Mouse (Mus musculus) gastrocnemius, adult 8-10 months (tissue): Measurements from ENCODE around the gene Utrn. TPM values are rescaled to one million over a fixed set of nuclear protein-coding genes. Genes with fewer than 3 reads are reported as not detected.

Experiments
- total RNA-seq, 4 experiments: library from RNA; stranded (reverse); gene quantifications; 2 replicates each; pipeline ENCODE4 v1.2.4; 2022

Utrn gene
- total RNA-seq, 4 experiments from 2014 or later, result 17.2 to 23.0 (median 20.2) TPM

Other genes with a start within 250 kb of the Utrn start
- under 1 TPM; 0.15 to 0.56 (median 0.30) TPM for gene Stx11, start 94.9 kb upstream of the Utrn start, total RNA-seq
- gene Sf3b5, start 136.0 kb upstream of the Utrn start, total RNA-seq, result 1 to 10 TPM; 4.7 to 5.8 (median 5.2) TPM
- 1 to 10 TPM in 2 of 4 experiments, under 1 TPM in 2; 0.83 to 2.4 (median 1.0) TPM for gene Plagl1, start 191.1 kb upstream of the Utrn start, total RNA-seq